Mouse (Mus musculus) kidney, embryonic 15.5 days (tissue): ENCODE data around the gene a. TPM values are rescaled to one million over a fixed set of nuclear protein-coding genes. Genes with fewer than 3 reads are reported as not detected.
"Not testable (repeated sequence)": the region's sequence is repeated elsewhere in the genome, so short reads cannot be mapped to it uniquely, and the experiment has no call there.

Experiments
- ATAC-seq: fragments of 200-750 bp; cut with Nextera tagmentation; replicated peaks from 2 replicates; pipeline ENCODE4 v1.8.0; 2017; ENCODE audit warnings: moderate TSS enrichment; ENCODE audit not compliant: low FRiP score
- H3K27ac ChIP-seq: fragments of 300-500 bp; sonication (generic); 2 replicates; pipeline ENCODE4 v1.5.1; 2015; ENCODE audit warnings: mild to moderate bottlenecking, inconsistent platforms
- H3K27me3 ChIP-seq: fragments of 300-500 bp; sonication (generic); 2 replicates; pipeline ENCODE4 v1.6.1; 2015; ENCODE audit warnings: inconsistent platforms
- H3K36me3 ChIP-seq: fragments of 300-500 bp; sonication (generic); 2 replicates; pipeline ENCODE4 v1.6.1; 2015; ENCODE audit warnings: inconsistent platforms
- H3K4me1 ChIP-seq: fragments of 300-500 bp; sonication (generic); 2 replicates; pipeline ENCODE4 v1.6.1; 2015; ENCODE audit warnings: inconsistent platforms
- H3K4me2 ChIP-seq: fragments of 300-500 bp; sonication (generic); 2 replicates; pipeline ENCODE4 v1.6.1; 2015; ENCODE audit warnings: moderate library complexity, mild to moderate bottlenecking, inconsistent platforms
- H3K4me3 ChIP-seq: fragments of 300-500 bp; sonication (generic); replicated peaks from 2 replicates; pipeline ENCODE4 v1.5.1; 2015; ENCODE audit warnings: mild to moderate bottlenecking, inconsistent platforms
- H3K9ac ChIP-seq: fragments of 300-500 bp; sonication (generic); 2 replicates; pipeline ENCODE4 v1.6.1; 2015; ENCODE audit warnings: mild to moderate bottlenecking, inconsistent platforms
- H3K9me3 ChIP-seq: fragments of 300-500 bp; sonication (generic); replicated peaks from 2 replicates; pipeline ENCODE4 v1.6.1; 2016; ENCODE audit warnings: inconsistent platforms
- WGBS: fragments of 180-500 bp; shearing (Covaris S2); methylation state at CpG from one replicate; pipeline ENCODE4 v1.1.7; 2015; ENCODE audit warnings: mixed read lengths; 5-methylcytosine and 5-hydroxymethylcytosine counted together
- polyA plus RNA-seq: library from polyadenylated mRNA; unstranded; fragments of >200 nt; fragmentation: Nextera tagmentation; extraction: Ambion mirVana; gene quantifications from 2 replicates; pipeline ENCODE4 v1.2.1, GENCODE M21; 2015

Gene a
- polyA plus RNA-seq, 1 experiment from 2014 or later: 0.91 TPM

DNA sequence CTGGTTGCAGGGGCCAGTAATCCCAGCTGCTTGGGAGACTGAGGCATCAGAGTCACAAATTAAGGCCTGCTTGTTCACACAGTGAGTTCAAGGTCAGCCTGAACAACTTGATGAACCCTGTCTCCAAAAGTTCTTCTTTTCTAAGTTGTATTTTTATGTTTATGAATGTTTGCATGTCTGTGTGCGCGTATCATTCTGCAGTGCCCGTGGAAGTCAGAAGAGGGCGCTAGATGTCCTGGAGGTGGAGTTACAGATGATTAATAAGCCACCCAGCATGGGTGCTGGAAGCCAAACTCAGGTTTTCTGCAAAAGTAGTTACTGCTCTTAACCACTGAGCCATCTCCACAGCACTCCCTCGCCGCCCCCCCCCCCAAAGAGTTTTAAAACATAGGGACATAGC lies 118.6 kb downstream of the a start:
- Histone ChIP-seq H3K4me3 (no peak overlapping the region), H3K4me1 (no peaks in the 10 kb centered on the region), H3K36me3 (no peaks in the 10 kb centered on the region), H3K9me3 (no peaks in the 10 kb centered on the region), H3K4me2 (no peak overlapping the region), H3K27ac (no peak overlapping the region), H3K27me3 (no peaks in the 10 kb centered on the region), H3K9ac (no peak overlapping the region)
- no peak for ATAC-seq
- WGBS: 81% methylated on average over 6 of the region's 6 CpGs

DNA sequence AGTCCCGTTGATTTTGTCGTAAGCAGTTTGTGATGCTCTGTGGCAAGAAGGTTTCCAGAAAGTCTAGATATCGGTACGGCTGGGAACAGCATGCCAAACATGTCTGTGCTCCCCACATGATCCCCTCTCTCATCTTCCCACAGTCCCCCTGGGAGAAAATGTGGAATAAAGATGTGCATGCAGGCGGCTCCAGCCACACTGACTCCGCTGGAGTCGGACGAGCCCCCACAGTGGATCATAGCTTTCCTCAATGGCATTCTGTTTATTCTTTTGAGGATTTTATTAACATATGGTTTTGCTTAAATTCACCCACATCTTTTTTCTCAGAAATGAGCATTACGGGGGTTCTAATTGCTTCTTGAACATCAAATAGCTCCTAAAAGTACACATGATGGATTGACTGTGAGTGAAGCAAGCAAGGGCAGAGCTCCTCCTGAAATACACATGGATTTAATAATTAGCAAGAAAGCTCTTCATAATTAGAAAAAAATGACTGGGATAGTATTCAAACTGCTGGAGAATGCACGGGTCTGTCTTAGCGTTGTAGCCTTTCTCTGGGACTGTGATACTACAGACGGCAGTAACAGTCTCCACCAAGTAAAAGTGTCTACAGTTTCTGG lies 124.8 kb downstream of the a start:
- Histone ChIP-seq H3K36me3 (no peaks in the 10 kb centered on the region), H3K4me1 (no peaks in the 10 kb centered on the region), H3K4me2 (no peak overlapping the region), H3K27me3 (no peaks in the 10 kb centered on the region), H3K9ac (no peak overlapping the region), H3K9me3 (no peaks in the 10 kb centered on the region), H3K4me3 (no peak overlapping the region), H3K27ac (no peak overlapping the region)
- WGBS: 83% methylated on average over 12 of the region's 12 CpGs
- ATAC-seq: no peak

DNA sequence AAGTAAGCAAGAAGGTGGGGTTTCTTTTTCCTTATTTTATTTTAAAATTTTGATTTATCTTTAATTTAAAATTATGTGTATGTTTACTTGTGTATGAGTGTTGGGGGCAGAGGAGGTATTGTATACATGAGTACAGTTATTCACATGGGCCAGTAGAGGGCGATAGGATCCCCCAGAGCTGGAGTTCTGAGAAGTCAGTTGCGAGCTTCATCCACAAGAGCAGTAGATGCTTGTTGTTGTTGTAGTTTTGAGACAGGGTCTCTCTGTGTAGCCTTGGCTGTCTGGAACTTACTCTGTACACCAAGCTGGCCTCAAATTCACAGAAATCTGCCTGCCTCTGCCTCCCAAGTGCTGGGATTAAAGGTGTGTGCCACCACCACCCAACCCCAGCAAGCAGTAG lies 125.3 kb downstream of the a start:
- H3K4me2 ChIP-seq: no peak overlapping the region
- H3K9ac ChIP-seq: no peak overlapping the region
- no peaks in the 10 kb centered on the region for H3K9me3 ChIP-seq
- ATAC-seq: no peak
- no peaks in the 10 kb centered on the region for H3K4me1 ChIP-seq
- no peaks in the 10 kb centered on the region for H3K27me3 ChIP-seq
- no peak overlapping the region for H3K4me3 ChIP-seq
- 10% methylated on average over 2 of the region's 2 CpGs for WGBS
- no peaks in the 10 kb centered on the region for H3K36me3 ChIP-seq
- no peak overlapping the region for H3K27ac ChIP-seq

DNA sequence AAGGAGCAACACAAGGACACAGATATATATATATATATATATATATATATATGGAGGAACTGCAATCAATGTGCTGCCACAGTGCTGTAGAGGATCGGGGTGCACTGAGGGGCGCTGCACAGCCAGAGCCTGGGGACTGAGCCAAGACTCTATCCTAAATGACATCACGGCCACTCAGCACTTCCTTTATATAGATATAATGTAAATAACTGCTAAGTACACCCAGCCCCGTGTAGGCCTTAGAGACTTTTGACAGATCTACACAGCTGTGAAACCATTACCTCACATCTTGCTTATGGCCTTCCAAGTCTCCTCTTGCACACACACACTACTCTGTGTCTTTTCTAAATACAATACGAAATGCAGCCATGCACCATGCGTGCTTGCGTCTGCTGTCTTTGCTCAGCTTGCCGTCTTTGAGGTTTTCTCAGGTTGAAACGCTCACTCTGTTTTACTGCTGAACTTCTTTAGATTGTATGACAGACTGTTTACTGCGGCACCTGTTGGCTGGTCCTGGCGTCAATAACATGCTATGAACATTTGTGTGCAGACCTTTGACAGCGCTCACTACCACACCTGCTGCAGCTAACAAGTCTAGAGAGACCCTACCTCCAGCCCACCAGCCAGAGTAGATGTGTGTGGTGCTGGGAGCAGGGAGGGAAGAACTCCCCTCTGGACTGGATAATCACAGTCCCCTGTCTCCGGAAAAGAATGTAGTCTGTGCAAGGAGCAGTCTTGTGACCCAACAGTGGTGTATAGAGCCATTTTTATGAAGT lies 126.9 kb downstream of the a start:
- no peaks in the 10 kb centered on the region for H3K9me3 ChIP-seq
- H3K4me2 ChIP-seq: no peak overlapping the region
- no peak for ATAC-seq
- H3K27me3 ChIP-seq: no peaks in the 10 kb centered on the region
- no peak overlapping the region for H3K9ac ChIP-seq
- H3K4me1 ChIP-seq: no peaks in the 10 kb centered on the region
- H3K27ac ChIP-seq: no peak overlapping the region
- no peaks in the 10 kb centered on the region for H3K36me3 ChIP-seq
- 78% methylated on average over 13 of the region's 13 CpGs for WGBS
- no peak overlapping the region for H3K4me3 ChIP-seq

DNA sequence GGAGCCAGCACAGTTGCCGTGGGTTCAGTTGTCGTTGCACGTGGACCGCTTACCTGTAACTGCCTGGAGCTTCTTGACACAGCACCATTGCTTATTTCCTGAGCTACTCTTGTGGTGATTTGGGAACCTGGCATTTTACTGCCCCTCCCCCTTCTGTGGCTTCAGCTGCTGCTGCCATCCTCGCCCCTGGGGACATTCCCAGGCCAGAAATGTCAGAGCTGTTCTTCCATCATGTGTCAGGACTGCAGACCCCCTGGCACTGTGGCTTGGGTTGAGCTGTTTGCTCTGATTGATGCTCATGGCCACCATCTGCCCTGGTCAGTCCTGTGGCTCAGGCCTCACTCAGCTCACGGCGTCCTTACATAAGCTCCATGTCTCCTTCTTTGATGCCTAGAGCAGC lies 129.7 kb downstream of the a start:
- H3K9ac ChIP-seq: no peak overlapping the region
- H3K4me2 ChIP-seq: no peak overlapping the region
- H3K36me3 ChIP-seq: no peaks in the 10 kb centered on the region
- no peaks in the 10 kb centered on the region for H3K4me1 ChIP-seq
- ATAC-seq: no peak
- no peak overlapping the region for H3K27ac ChIP-seq
- H3K9me3 ChIP-seq: no peaks in the 10 kb centered on the region
- H3K27me3 ChIP-seq: no peaks in the 10 kb centered on the region
- H3K4me3 ChIP-seq: no peak overlapping the region
- WGBS: 84% methylated on average over 7 of the region's 7 CpGs

DNA sequence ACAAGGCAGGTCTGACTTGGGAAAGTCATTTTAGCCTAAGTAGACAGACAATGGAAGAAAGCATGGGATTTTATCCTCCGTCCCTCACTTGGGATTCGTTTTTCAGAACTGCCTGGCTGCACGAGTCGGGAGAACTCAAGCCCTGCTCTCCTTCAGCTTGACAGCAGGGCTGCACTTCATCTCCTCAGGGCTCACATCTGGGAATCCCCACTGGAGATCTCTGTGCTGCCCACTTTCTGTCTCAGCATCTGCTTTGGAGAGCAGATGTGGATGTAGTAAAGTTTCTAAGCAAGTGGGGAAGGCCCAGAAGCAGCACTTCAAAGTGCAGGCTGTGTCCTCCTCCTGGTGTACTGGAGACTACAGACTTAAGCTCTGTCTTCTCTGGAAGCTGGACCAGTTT lies 130.9 kb downstream of the a start:
- H3K9me3 ChIP-seq, H3K4me2 ChIP-seq, H3K27me3 ChIP-seq, H3K4me3 ChIP-seq, H3K9ac ChIP-seq, H3K4me1 ChIP-seq, ATAC-seq, H3K27ac ChIP-seq, H3K36me3 ChIP-seq: not testable (repeated sequence)
- WGBS: no CpG with 5 or more reads among the region's 4 CpGs

DNA sequence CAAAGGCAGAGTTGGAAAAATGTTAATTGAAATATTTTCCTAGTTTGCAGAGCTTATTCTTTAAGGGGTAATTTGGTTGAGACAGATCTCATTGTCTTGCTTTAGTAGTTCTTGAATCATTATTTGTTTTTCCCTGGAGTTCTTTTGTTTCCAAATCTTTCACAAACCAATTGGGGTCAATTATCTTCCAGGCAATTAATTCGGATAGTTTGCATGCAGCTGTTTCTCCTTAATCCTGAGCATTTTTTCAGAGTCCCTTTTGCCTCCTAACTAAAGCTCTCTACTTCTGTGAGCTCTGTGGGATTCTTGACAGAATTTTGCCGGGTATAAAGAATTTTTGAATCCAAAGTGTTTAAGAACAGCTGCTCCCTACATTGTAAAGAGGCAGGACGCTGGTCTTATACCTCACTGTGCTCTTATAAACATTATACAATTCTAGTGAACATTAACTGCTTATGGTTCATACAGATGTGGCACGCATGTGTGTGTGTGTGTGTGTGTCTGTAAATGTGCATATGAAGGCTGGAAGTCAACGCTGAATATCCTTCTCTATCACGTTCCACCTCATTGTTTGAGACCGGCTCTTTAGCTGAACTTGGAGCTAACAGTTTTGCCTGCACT lies 134.3 kb downstream of the a start:
- no peaks in the 10 kb centered on the region for H3K4me1 ChIP-seq
- H3K9ac ChIP-seq: no peak overlapping the region
- no peaks in the 10 kb centered on the region for H3K36me3 ChIP-seq
- no peaks in the 10 kb centered on the region for H3K27me3 ChIP-seq
- H3K4me2 ChIP-seq: no peak overlapping the region
- no peaks in the 10 kb centered on the region for H3K9me3 ChIP-seq
- H3K4me3 ChIP-seq: no peak overlapping the region
- no peak for ATAC-seq
- no peak overlapping the region for H3K27ac ChIP-seq
- WGBS: 68% methylated on average over 7 of the region's 7 CpGs

DNA sequence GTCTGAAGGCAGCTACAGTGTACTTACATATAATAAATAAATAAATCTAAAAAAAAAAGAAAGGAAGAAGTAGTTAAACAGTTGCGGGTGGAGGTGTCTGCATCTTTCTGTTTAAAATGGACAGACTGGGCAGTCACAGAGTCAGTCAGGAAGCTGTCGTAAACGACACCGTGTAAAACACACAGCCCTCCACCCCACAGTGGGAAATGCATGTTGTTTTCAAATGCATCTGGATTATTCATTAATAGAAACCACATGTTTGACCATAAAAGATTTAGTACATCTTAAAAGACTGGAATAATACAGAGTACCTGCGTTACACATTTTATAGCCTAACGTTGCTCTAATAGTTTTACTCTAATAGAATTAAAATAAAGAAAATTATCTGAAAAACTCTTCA lies 135.6 kb downstream of the a start:
- H3K9me3 ChIP-seq: no peaks in the 10 kb centered on the region
- no peak overlapping the region for H3K4me3 ChIP-seq
- H3K9ac ChIP-seq: no peak overlapping the region
- H3K27ac ChIP-seq: no peak overlapping the region
- 63% methylated on average over 6 of the region's 6 CpGs for WGBS
- H3K4me2 ChIP-seq: no peak overlapping the region
- no peak for ATAC-seq
- H3K36me3 ChIP-seq: no peaks in the 10 kb centered on the region
- no peaks in the 10 kb centered on the region for H3K4me1 ChIP-seq
- no peaks in the 10 kb centered on the region for H3K27me3 ChIP-seq

DNA sequence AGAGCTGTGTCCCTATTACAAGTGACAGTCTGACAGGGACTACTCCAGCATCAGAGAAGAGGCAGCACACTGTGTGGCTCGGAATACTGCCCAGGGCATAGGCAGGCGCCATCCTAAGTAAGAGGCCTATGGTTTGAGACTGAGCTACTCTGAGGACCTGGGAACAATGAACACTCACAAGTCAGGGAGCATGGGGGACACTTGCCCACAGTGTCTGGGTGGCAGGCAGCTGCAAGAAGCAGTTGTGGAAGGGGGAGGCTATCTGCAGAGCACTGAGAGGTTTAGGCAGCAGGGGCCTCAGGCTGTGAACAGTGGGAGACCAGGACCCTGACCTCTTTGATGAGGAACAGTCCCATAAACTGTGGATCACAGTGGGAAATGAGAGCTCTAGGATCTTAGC lies 137.1 kb downstream of the a start:
- no peak for ATAC-seq
- Histone ChIP-seq H3K27me3 (no peaks in the 10 kb centered on the region), H3K9ac (no peak overlapping the region), H3K27ac (no peak overlapping the region), H3K4me3 (no peak overlapping the region), H3K4me1 (no peaks in the 10 kb centered on the region), H3K36me3 (no peaks in the 10 kb centered on the region), H3K4me2 (no peak overlapping the region), H3K9me3 (no peaks in the 10 kb centered on the region)
- WGBS: 67% methylated on average over 2 of the region's 2 CpGs

DNA sequence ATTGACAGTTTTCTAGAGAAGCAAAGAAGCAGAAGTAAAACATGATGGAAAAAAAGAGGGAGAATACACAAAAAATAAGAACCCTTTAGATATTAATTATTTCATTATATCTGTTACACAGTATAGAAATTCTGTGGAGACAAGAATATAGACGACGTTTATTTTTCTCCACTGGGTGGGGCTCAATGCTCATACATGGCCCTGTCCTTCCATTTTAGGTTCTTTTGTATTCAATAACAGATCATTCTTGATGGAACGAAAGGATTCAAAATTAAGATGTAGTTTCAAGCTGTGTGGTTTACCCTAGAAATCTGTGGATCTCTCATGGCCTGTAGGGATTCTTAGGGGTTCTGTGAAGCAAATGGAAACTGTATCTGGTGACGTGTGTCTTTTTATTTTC lies 142.7 kb downstream of the a start:
- Histone ChIP-seq H3K9me3 (no peaks in the 10 kb centered on the region), H3K4me2 (no peak overlapping the region), H3K27me3 (no peaks in the 10 kb centered on the region), H3K4me1 (no peaks in the 10 kb centered on the region), H3K36me3 (no peaks in the 10 kb centered on the region), H3K27ac (no peak overlapping the region), H3K4me3 (no peak overlapping the region), H3K9ac (no peak overlapping the region)
- 69% methylated on average over 4 of the region's 4 CpGs for WGBS
- ATAC-seq: no peak

DNA sequence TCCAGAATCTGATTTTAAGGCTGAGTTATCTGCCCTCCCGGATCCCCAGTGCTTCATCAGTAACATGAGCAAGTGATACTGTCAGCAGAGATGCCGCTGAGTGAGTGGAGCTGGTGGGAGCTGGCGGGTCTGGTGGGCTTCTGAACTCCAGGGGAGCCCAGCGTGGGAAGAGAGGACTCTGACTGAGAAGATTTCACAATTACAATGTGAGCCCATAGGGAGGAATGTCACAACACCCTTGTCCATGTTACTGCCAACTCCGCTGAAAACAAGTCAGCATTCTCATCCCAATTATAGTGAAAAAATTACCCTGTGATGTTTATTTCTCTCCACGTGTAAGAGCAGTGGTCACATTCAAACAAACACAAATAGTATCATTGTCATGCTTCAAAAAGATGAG lies 144.9 kb downstream of the a start:
- no peak overlapping the region for H3K4me3 ChIP-seq
- H3K9ac ChIP-seq: no peak overlapping the region
- H3K27me3 ChIP-seq: no peaks in the 10 kb centered on the region
- no peak overlapping the region for H3K27ac ChIP-seq
- no peak overlapping the region for H3K4me2 ChIP-seq
- no peaks in the 10 kb centered on the region for H3K4me1 ChIP-seq
- H3K9me3 ChIP-seq: no peaks in the 10 kb centered on the region
- 65% methylated on average over 6 of the region's 6 CpGs for WGBS
- no peaks in the 10 kb centered on the region for H3K36me3 ChIP-seq
- ATAC-seq: no peak

DNA sequence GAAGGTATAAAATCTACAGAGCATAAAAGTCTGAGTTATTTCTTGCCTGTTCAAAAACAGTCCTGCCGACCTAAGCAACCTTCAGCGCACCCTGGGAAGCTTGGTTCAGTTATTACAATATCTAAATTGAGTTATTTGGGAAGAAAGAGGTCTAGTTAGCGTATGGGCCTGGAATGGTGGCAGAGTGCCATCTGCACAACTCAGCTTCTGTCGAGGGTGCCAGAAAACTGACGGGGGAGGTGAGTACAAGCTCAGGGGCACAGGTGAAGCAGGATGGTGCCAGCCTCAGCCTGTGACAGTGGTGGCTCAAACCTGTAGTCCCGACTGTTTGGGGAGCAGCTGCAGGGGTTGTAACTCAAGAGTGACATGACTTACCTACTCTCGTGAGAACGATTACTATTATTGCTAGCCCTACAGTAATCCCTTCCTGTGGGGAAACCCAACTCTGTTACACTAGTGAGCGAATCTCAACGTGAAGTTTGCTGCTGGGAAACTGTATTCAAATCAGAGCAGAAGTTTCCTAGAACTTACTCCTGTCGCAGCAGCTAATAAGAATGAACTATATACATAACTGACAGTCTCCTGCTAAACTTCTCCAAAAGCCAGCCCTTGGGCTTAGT lies 145.4 kb downstream of the a start:
- Histone ChIP-seq H3K4me2 (no peak overlapping the region), H3K36me3 (no peaks in the 10 kb centered on the region), H3K4me3 (no peak overlapping the region), H3K27ac (no peak overlapping the region), H3K9me3 (no peaks in the 10 kb centered on the region), H3K4me1 (no peaks in the 10 kb centered on the region), H3K9ac (no peak overlapping the region), H3K27me3 (no peaks in the 10 kb centered on the region)
- no peak for ATAC-seq
- 70% methylated on average over 11 of the region's 11 CpGs for WGBS
